Mouse (Mus musculus): ENCODE data around the gene Mxd4.

The Mxd4 gene

GRCm38 (mm10) chr5:34187601-34188316 is at the start of gene Mxd4:
Gene Mxd4, minus strand, starts transcription at chr5:34187720.
- DNase-seq (ENCODE audit: low spot score), result peak; percentile 97

GRCm38 (mm10) chr5:34235898-34236420 is 48.4 kb upstream of the Mxd4 start:
- no peak for DNase-seq (ENCODE audit: low spot score)

GRCm38 (mm10) chr5:34235056-34235455 is 47.5 kb upstream of the Mxd4 start:
- DNase-seq (ENCODE audit: low spot score), result no peak

- no peak for DNase-seq (ENCODE audit: low spot score)
These were observed 45.6 kb upstream of the Mxd4 start for GRCm38 (mm10) chr5:34233221-34233515.

GRCm38 (mm10) chr5:34232481-34233220 is 45.1 kb upstream of the Mxd4 start:
- no peak for DNase-seq (ENCODE audit: low spot score)

- DNase-seq (ENCODE audit: low spot score), result no peak
These were observed 44.4 kb upstream of the Mxd4 start for GRCm38 (mm10) chr5:34231901-34232300.

- no peak for DNase-seq (ENCODE audit: low spot score)
These were observed 43.3 kb upstream of the Mxd4 start for GRCm38 (mm10) chr5:34230599-34231485.

GRCm38 (mm10) chr5:34229503-34229902 is 42.0 kb upstream of the Mxd4 start:
- no peak for DNase-seq (ENCODE audit: low spot score)

- no peak for DNase-seq (ENCODE audit: low spot score)
These were observed 38.0 kb upstream of the Mxd4 start for GRCm38 (mm10) chr5:34225516-34225915.

GRCm38 (mm10) chr5:34224515-34224914 is 37.0 kb upstream of the Mxd4 start:
- no peak for DNase-seq (ENCODE audit: low spot score)

- DNase-seq (ENCODE audit: low spot score), result no peak
These were observed 32.5 kb upstream of the Mxd4 start for GRCm38 (mm10) chr5:34220001-34220400.

GRCm38 (mm10) chr5:34218672-34219071 is 31.2 kb upstream of the Mxd4 start:
- no peak for DNase-seq (ENCODE audit: low spot score)

- DNase-seq (ENCODE audit: low spot score), result no peak
These were observed 30.2 kb upstream of the Mxd4 start for GRCm38 (mm10) chr5:34217756-34218155.

GRCm38 (mm10) chr5:34216025-34216424 is 28.5 kb upstream of the Mxd4 start:
- no peak for DNase-seq (ENCODE audit: low spot score)

- DNase-seq (ENCODE audit: low spot score), result no peak
These were observed 26.1 kb upstream of the Mxd4 start for GRCm38 (mm10) chr5:34213659-34214058.

GRCm38 (mm10) chr5:34210279-34210678 is 22.8 kb upstream of the Mxd4 start:
- peak; percentile 65 for DNase-seq (ENCODE audit: low spot score)

- DNase-seq (ENCODE audit: low spot score), result no peak
These were observed 20.0 kb upstream of the Mxd4 start for GRCm38 (mm10) chr5:34207503-34207902.

- DNase-seq (ENCODE audit: low spot score), result no peak
These were observed 18.3 kb upstream of the Mxd4 start for GRCm38 (mm10) chr5:34205788-34206187.

GRCm38 (mm10) chr5:34204911-34205310 is 17.4 kb upstream of the Mxd4 start:
- DNase-seq (ENCODE audit: low spot score), result no peak

GRCm38 (mm10) chr5:34202006-34202405 is 14.5 kb upstream of the Mxd4 start:
- no peak for DNase-seq (ENCODE audit: low spot score)

GRCm38 (mm10) chr5:34201396-34201795 is 13.9 kb upstream of the Mxd4 start:
- no peak for DNase-seq (ENCODE audit: low spot score)

- DNase-seq (ENCODE audit: low spot score), result no peak
These were observed 11.1 kb upstream of the Mxd4 start for GRCm38 (mm10) chr5:34198615-34199014.
